Mouse (Mus musculus) heart, embryonic 11.5 days (tissue): ENCODE data around the gene 1600002K03Rik. TPM values are rescaled to one million over a fixed set of nuclear protein-coding genes. Genes with fewer than 3 reads are reported as not detected.

Experiments
- polyA plus RNA-seq: library from polyadenylated mRNA; unstranded; fragments of >200 nt; fragmentation: Nextera tagmentation; extraction: Ambion mirVana; gene quantifications from 2 replicates; pipeline ENCODE4 v1.2.1, GENCODE M21; 2014

1600002K03Rik gene
- polyA plus RNA-seq, 1 experiment from 2014 or later, result 12.4 TPM

Other genes with a start within 250 kb of the 1600002K03Rik start
- 4.3 and 12.7 TPM in 2 replicates for gene Arid3a, start 245.9 kb upstream of the 1600002K03Rik start, polyA plus RNA-seq
- gene Wdr18, start 212.8 kb upstream of the 1600002K03Rik start, polyA plus RNA-seq, result 89.8 and 97.6 TPM in 2 replicates
- 0.19 and 0.20 TPM in 2 replicates for gene Grin3b, start 202.2 kb upstream of the 1600002K03Rik start, polyA plus RNA-seq
- gene Tmem259, start 188.6 kb upstream of the 1600002K03Rik start, polyA plus RNA-seq, result 12.8 and 15.6 TPM in 2 replicates
- 405 and 420 TPM in 2 replicates for gene Cnn2, start 184.4 kb upstream of the 1600002K03Rik start, polyA plus RNA-seq
- 2.1 and 2.8 TPM in 2 replicates for gene Abca7, start 176.4 kb upstream of the 1600002K03Rik start, polyA plus RNA-seq
- 6.2 and 7.5 TPM in 2 replicates for gene Arhgap45, start 156.3 kb upstream of the 1600002K03Rik start, polyA plus RNA-seq
- 160 and 182 TPM in 2 replicates for gene Polr2e, start 133.1 kb upstream of the 1600002K03Rik start, polyA plus RNA-seq
- 711 and 729 TPM in 2 replicates for gene Gpx4, start 125.8 kb upstream of the 1600002K03Rik start, polyA plus RNA-seq
- 8.4 and 9.6 TPM in 2 replicates for gene Sbno2, start 67.4 kb upstream of the 1600002K03Rik start, polyA plus RNA-seq
- gene Stk11, start 57.1 kb upstream of the 1600002K03Rik start, polyA plus RNA-seq, result 16.5 and 20.0 TPM in 2 replicates
- 772 and 785 TPM in 2 replicates for gene Atp5d, start 34.3 kb upstream of the 1600002K03Rik start, polyA plus RNA-seq
- gene Cbarp, start 32.1 kb upstream of the 1600002K03Rik start, polyA plus RNA-seq, result 2.5 and 2.7 TPM in 2 replicates
- gene Midn, start 24.7 kb upstream of the 1600002K03Rik start, polyA plus RNA-seq, result 29.5 and 31.9 TPM in 2 replicates
- 49.1 and 52.7 TPM in 2 replicates for gene Cirbp, start 7.0 kb upstream of the 1600002K03Rik start, polyA plus RNA-seq
- 13.9 and 14.8 TPM in 2 replicates for gene Efna2, start 6.5 kb downstream of the 1600002K03Rik start, polyA plus RNA-seq
- gene Mum1, start 53.5 kb downstream of the 1600002K03Rik start, polyA plus RNA-seq, result 34.6 and 38.2 TPM in 2 replicates
- gene Ndufs7, start 76.2 kb downstream of the 1600002K03Rik start, polyA plus RNA-seq, result 499 and 501 TPM in 2 replicates
- gene Gamt, start 88.1 kb downstream of the 1600002K03Rik start, polyA plus RNA-seq, result 57.2 and 59.0 TPM in 2 replicates
- 28.4 and 29.9 TPM in 2 replicates for gene Dazap1, start 88.5 kb downstream of the 1600002K03Rik start, polyA plus RNA-seq
- gene Rps15, start 119.5 kb downstream of the 1600002K03Rik start, polyA plus RNA-seq, result 702 and 828 TPM in 2 replicates
- 0.55 and 0.69 TPM in 2 replicates for gene Apc2, start 123.0 kb downstream of the 1600002K03Rik start, polyA plus RNA-seq
- gene 2310011J03Rik, start 147.6 kb downstream of the 1600002K03Rik start, polyA plus RNA-seq, result 29.7 and 31.0 TPM in 2 replicates
- 0.77 and 1.6 TPM in 2 replicates for gene Pcsk4, start 156.6 kb downstream of the 1600002K03Rik start, polyA plus RNA-seq
- gene Reep6, start 157.0 kb downstream of the 1600002K03Rik start, polyA plus RNA-seq, result 4.9 and 7.3 TPM in 2 replicates
- 2.4 and 3.7 TPM in 2 replicates for gene Adamtsl5, start 175.5 kb downstream of the 1600002K03Rik start, polyA plus RNA-seq
- not detected in 2 replicates for gene Plk5, start 183.5 kb downstream of the 1600002K03Rik start, polyA plus RNA-seq
- 4.0 and 6.4 TPM in 2 replicates for gene Mex3d, start 214.7 kb downstream of the 1600002K03Rik start, polyA plus RNA-seq
- 151 and 171 TPM in 2 replicates for gene Mbd3, start 226.6 kb downstream of the 1600002K03Rik start, polyA plus RNA-seq
- gene Uqcr11, start 233.9 kb downstream of the 1600002K03Rik start, polyA plus RNA-seq, result 1,161 and 1,177 TPM in 2 replicates